Comparison of ENCODE assay signal across 12 mouse cellular contexts in genomic region chr8:117577883-117578282, GRCm38 (mm10).
DNase-seq lines count a peak whose midpoint lies in the region; TF ChIP-seq lines count a peak whose summit lies in the region.
"Had no signal": no experiment of that assay in that cellular context is flagged by ENCODE, and none has a peak within 500 bp of the region (broad histone marks: within the 10 kb centered on the region; RNA-seq: fewer than 3 reads in every experiment).

No protein-coding gene starts in this region.

- peaks cover 1% of the 10 kb centered on the region for H3K36me3 ChIP-seq in small intestine, adult 2 months (ENCODE audit: control insufficient read depth, insufficient read depth, low read length)

- TF ChIP-seq POLR2A in lung, adult 2 months (IDR thresholded peaks at IDR 0.05; ENCODE audit: borderline replicate concordance, extremely low read depth, low read depth, low read length) = no peak
- TF ChIP-seq POLR2A in bone marrow, adult 2 months (IDR thresholded peaks at IDR 0.05; ENCODE audit: borderline replicate concordance, control insufficient read depth, low read depth, low read length) = no peak
- TF ChIP-seq POLR2A in small intestine, adult 2 months (IDR thresholded peaks at IDR 0.05; ENCODE audit: low read depth, low read length) = no peak

- no peak overlapping the region for H3K4me3 ChIP-seq in lung, adult 2 months (replicated peaks; ENCODE audit: extremely low read depth, low read depth, low read length)
- no peak overlapping the region for H3K4me3 ChIP-seq in bone marrow, adult 2 months (replicated peaks; ENCODE audit: control insufficient read depth, low read depth, low read length)
- H3K4me3 ChIP-seq in small intestine, adult 2 months (ENCODE audit: low read depth, low read length) = no peak overlapping the region

- peak; percentile 23 for DNase-seq in embryo, embryonic 10 days (ENCODE audit: low spot score)
- no peak for DNase-seq in embryo, embryonic 10.5 days (ENCODE audit: low spot score)
- no peak for DNase-seq in lung, adult 2 months
- no peak for DNase-seq in lung, adult 18-20 months
- no peak for DNase-seq in layer of hippocampus, adult 11-12 months (ENCODE audit: low spot score)
- no peak for DNase-seq in left cerebral cortex, adult 18-20 months (ENCODE audit: low spot score in 2 of 2)
- DNase-seq: adrenal gland, postnatal 10 days; gastrocnemius, postnatal 10 days; heart, postnatal 4 days; lung, postnatal 14 days had no signal

- TF ChIP-seq CTCF in lung, adult 2 months (IDR thresholded peaks at IDR 0.05; ENCODE audit: insufficient read depth, low read length) = peak; percentile 15; the same call in 1 of the 2 replicates
- TF ChIP-seq CTCF in bone marrow, adult 2 months (IDR thresholded peaks at IDR 0.05; ENCODE audit: control insufficient read depth, insufficient read depth, low read length) = peak; percentile 57
- TF ChIP-seq CTCF in small intestine, adult 2 months (IDR thresholded peaks at IDR 0.05; ENCODE audit: extremely low read depth, insufficient read length, insufficient replicate concordance, low read depth, low read length) = peak; percentile 53; the same call in 1 of the 2 replicates

- no peaks in the 10 kb centered on the region for H3K4me1 ChIP-seq in lung, adult 2 months (ENCODE audit: control insufficient read depth, insufficient read depth, low read length)
- H3K4me1 ChIP-seq in bone marrow, adult 2 months (ENCODE audit: control insufficient read depth, insufficient read depth, low read length) = no peaks in the 10 kb centered on the region
- no peaks in the 10 kb centered on the region for H3K4me1 ChIP-seq in small intestine, adult 2 months (ENCODE audit: control insufficient read depth, insufficient read depth, insufficient read length, low read length)

- H3K27me3 ChIP-seq in small intestine, adult 2 months (ENCODE audit: control insufficient read depth, insufficient read depth, low read length) = no peaks in the 10 kb centered on the region

- H3K27ac ChIP-seq in bone marrow, adult 2 months (ENCODE audit: control insufficient read depth, insufficient read depth, low read depth, low read length, poor library complexity) = no peak overlapping the region
- no peak overlapping the region for H3K27ac ChIP-seq in small intestine, adult 2 months (ENCODE audit: insufficient read depth, low read depth, low read length)

- WGBS in lung, adult 2 months = 65% methylated on average over 10 of the region's 10 CpGs
- 80% methylated on average over 10 of the region's 10 CpGs for WGBS in bone marrow, adult 2 months
- 54% methylated on average over 10 of the region's 10 CpGs for WGBS in small intestine, adult 2 months
